8 mouse cellular contexts compared by ENCODE assay signal in genomic region chr6:134632756-134633155, GRCm38 (mm10). TPM values are rescaled to one million over a fixed set of nuclear protein-coding genes. Genes with fewer than 3 reads are reported as not detected.
A peak's percentile ranks its signal among the peaks of the same experiment; 100 is the strongest.
DNase-seq lines count a peak whose midpoint lies in the region; ATAC-seq lines count a peak whose summit lies in the region.

No protein-coding gene starts in this region.

- H3K36me3 ChIP-seq in heart, embryonic 11.5 days (ENCODE audit: control insufficient read depth, insufficient read depth, low read length) = no peaks in the 10 kb centered on the region
- no peaks in the 10 kb centered on the region for H3K36me3 ChIP-seq in hindbrain, embryonic 16.5 days (ENCODE audit: control insufficient read depth, insufficient read depth, low read length)
- H3K36me3 ChIP-seq in midbrain, embryonic 12.5 days = no peaks in the 10 kb centered on the region

- H3K9ac ChIP-seq in heart, embryonic 11.5 days (ENCODE audit: low read depth, low read length) = peak overlapping the region; percentile 77
- H3K9ac ChIP-seq in hindbrain, embryonic 16.5 days (ENCODE audit: low read depth, low read length) = no peak overlapping the region
- no peak overlapping the region for H3K9ac ChIP-seq in midbrain, embryonic 12.5 days (replicated peaks)

- DNase-seq in heart, postnatal 4 days = no peak
- DNase-seq in cerebellum, adult 8-10 months = peak; percentile 25
- no peak for DNase-seq in layer of hippocampus, adult 8-10 months (ENCODE audit: low spot score in 2 of 2)
- no peak for DNase-seq in thymus, postnatal 4 days
- DNase-seq in adrenal gland, adult 18-20 months (ENCODE audit: low spot score in 2 of 2) = no peak

- no peak for ATAC-seq in heart, embryonic 11.5 days (replicated peaks; ENCODE audit: insufficient number of reproducible peaks, low FRiP score, low TSS enrichment)
- ATAC-seq in hindbrain, embryonic 16.5 days = no peak
- no peak for ATAC-seq in midbrain, embryonic 12.5 days (ENCODE audit: low FRiP score, low read depth)

- WGBS in heart, embryonic 11.5 days (ENCODE audit: insufficient replicate concordance) = 39% methylated on average over 5 of the region's 5 CpGs
- 41% methylated on average over 5 of the region's 5 CpGs for WGBS in hindbrain, embryonic 16.5 days
- 53% methylated on average over 5 of the region's 5 CpGs for WGBS in midbrain, embryonic 12.5 days

- peak overlapping the region; percentile 70 for H3K4me3 ChIP-seq in heart, embryonic 11.5 days (ENCODE audit: low read depth, low read length)
- peak overlapping the region; percentile 45 for H3K4me3 ChIP-seq in hindbrain, embryonic 16.5 days (ENCODE audit: low read length)
- peak overlapping the region; percentile 46 for H3K4me3 ChIP-seq in midbrain, embryonic 12.5 days

- peak overlapping the region; percentile 91 for H3K4me2 ChIP-seq in heart, embryonic 11.5 days
- H3K4me2 ChIP-seq in hindbrain, embryonic 16.5 days (ENCODE audit: low read length) = peak overlapping the region; percentile 78
- peak overlapping the region; percentile 73 for H3K4me2 ChIP-seq in midbrain, embryonic 12.5 days (replicated peaks)

- H3K27ac ChIP-seq in heart, embryonic 11.5 days (ENCODE audit: low read depth, low read length) = 0 out of 2 replicates have a peak overlapping the region, but pooled peaks have one; percentile 2
- H3K27ac ChIP-seq in hindbrain, embryonic 16.5 days (ENCODE audit: low read depth, low read length) = no peak overlapping the region
- no peak overlapping the region for H3K27ac ChIP-seq in midbrain, embryonic 12.5 days (replicated peaks)

- H3K9me3 ChIP-seq in heart, embryonic 11.5 days (replicated peaks; ENCODE audit: control insufficient read depth, low read length) = no peaks in the 10 kb centered on the region
- H3K9me3 ChIP-seq in hindbrain, embryonic 16.5 days (ENCODE audit: control insufficient read depth, low read length) = no peaks in the 10 kb centered on the region
- no peaks in the 10 kb centered on the region for H3K9me3 ChIP-seq in midbrain, embryonic 12.5 days

- H3K4me1 ChIP-seq in heart, embryonic 11.5 days (ENCODE audit: control insufficient read depth, insufficient read depth, low read length) = 0 out of 2 replicates have a peak, but pooled peaks cover 5% of the 10 kb centered on the region
- peaks cover 6% of the 10 kb centered on the region; the same call in 1 of the 2 replicates for H3K4me1 ChIP-seq in hindbrain, embryonic 16.5 days (ENCODE audit: control insufficient read depth, insufficient read depth, low read depth, low read length)
- H3K4me1 ChIP-seq in midbrain, embryonic 12.5 days = peaks cover 12% of the 10 kb centered on the region

- H3K27me3 ChIP-seq in heart, embryonic 11.5 days (ENCODE audit: control insufficient read depth, insufficient read depth, low read length) = no peaks in the 10 kb centered on the region
- H3K27me3 ChIP-seq in hindbrain, embryonic 16.5 days (replicated peaks; ENCODE audit: control insufficient read depth, insufficient read depth, low read length) = peaks cover 3% of the 10 kb centered on the region
- H3K27me3 ChIP-seq in midbrain, embryonic 12.5 days = peaks cover 33% of the 10 kb centered on the region

RNA-seq across cellular contexts. Expression of gene Mansc1, which starts 0.5 kb away (rescaled TPM):
- 7.2 and 7.3 TPM in 2 replicates for polyA plus RNA-seq in heart, embryonic 11.5 days (2014; fragmentation: Nextera tagmentation; extraction: Ambion mirVana)
- 1 to 10 TPM; 8.4 to 9.7 TPM for total RNA-seq in heart, postnatal 4 days (2021)
- 1.3 and 1.7 TPM in 2 replicates for polyA plus RNA-seq in hindbrain, embryonic 16.5 days (2015; fragmentation: Nextera tagmentation; extraction: Ambion mirVana)
- 1.3 and 1.4 TPM in 2 replicates for polyA plus RNA-seq in midbrain, embryonic 12.5 days (2016; fragmentation: Nextera tagmentation; extraction: Ambion mirVana)
- 10 to 100 TPM in 2 of 4 experiments, 1 to 10 TPM in 2; 8.0 to 11.6 (median 10.4) TPM for total RNA-seq in layer of hippocampus, adult 8-10 months (2022)
- total RNA-seq in adrenal gland, adult 18-20 months (2021) = 1 to 10 TPM; 3.3 to 4.5 TPM

RNA-seq across cellular contexts. Expression of gene Borcs5, which starts 6.6 kb away (rescaled TPM):
- polyA plus RNA-seq in heart, embryonic 11.5 days (2014; fragmentation: Nextera tagmentation; extraction: Ambion mirVana) = 15.1 and 16.0 TPM in 2 replicates
- 10 to 100 TPM; 10.8 to 11.0 TPM for total RNA-seq in heart, postnatal 4 days (2021)
- 39.3 and 42.8 TPM in 2 replicates for polyA plus RNA-seq in hindbrain, embryonic 16.5 days (2015; fragmentation: Nextera tagmentation; extraction: Ambion mirVana)
- 32.9 and 35.3 TPM in 2 replicates for polyA plus RNA-seq in midbrain, embryonic 12.5 days (2016; fragmentation: Nextera tagmentation; extraction: Ambion mirVana)
- total RNA-seq in layer of hippocampus, adult 8-10 months (2022) = 10 to 100 TPM; 32.1 to 39.9 (median 34.0) TPM
- 10 to 100 TPM; 12.2 to 13.2 TPM for total RNA-seq in adrenal gland, adult 18-20 months (2021)
